Comparison of ENCODE assay signal across 24 mouse cellular contexts in genomic region chr8:13178137-13178536, GRCm38 (mm10).
"Had no signal": no experiment of that assay in that cellular context is flagged by ENCODE, and none has a peak within 500 bp of the region (broad histone marks: within the 10 kb centered on the region; RNA-seq: fewer than 3 reads in every experiment).

No protein-coding gene starts in this region.

- H3K4me3 ChIP-seq: heart, adult 2 months; heart, embryonic 13.5 days; heart, embryonic 15.5 days; hindbrain, embryonic 13.5 days; hindbrain, embryonic 15.5 days; layer of hippocampus, adult 2 months; left cerebral cortex, adult 2 months; limb, embryonic 10.5 days; limb, embryonic 12.5 days had no signal

- H3K9me3 ChIP-seq: heart, embryonic 13.5 days; heart, embryonic 15.5 days; hindbrain, embryonic 13.5 days; hindbrain, embryonic 15.5 days; limb, embryonic 10.5 days; limb, embryonic 12.5 days had no signal

- DNase-seq: gastrocnemius, postnatal 14 days; gastrocnemius, postnatal 36 days; heart, adult 11 months; heart, adult 2 months; heart, postnatal 14 days; heart, postnatal 36 days; kidney, adult 18-20 months; kidney, adult 8-10 months; kidney, postnatal 10 days; kidney, postnatal 25 days; kidney, postnatal 4 days; liver had no signal

- H3K4me2 ChIP-seq: heart, embryonic 11.5 days; heart, embryonic 13.5 days; heart, embryonic 15.5 days; hindbrain, embryonic 13.5 days; hindbrain, embryonic 15.5 days; limb, embryonic 12.5 days; liver, embryonic 11.5 days had no signal

- ATAC-seq: hindbrain, postnatal 0 days had no signal

- H3K9ac ChIP-seq: heart, embryonic 13.5 days; heart, embryonic 15.5 days; hindbrain, embryonic 13.5 days; hindbrain, embryonic 15.5 days; limb, embryonic 12.5 days; liver, embryonic 14.5 days had no signal

- H3K27ac ChIP-seq: heart, adult 2 months; heart, embryonic 13.5 days; heart, embryonic 15.5 days; hindbrain, embryonic 13.5 days; hindbrain, embryonic 15.5 days; hindbrain, postnatal 0 days; layer of hippocampus, adult 2 months; left cerebral cortex, adult 2 months; limb, embryonic 10.5 days; limb, embryonic 12.5 days; liver, embryonic 14.5 days had no signal

- H3K4me1 ChIP-seq: hindbrain, embryonic 13.5 days; hindbrain, embryonic 15.5 days; limb, embryonic 10.5 days; limb, embryonic 12.5 days had no signal

- H3K27me3 ChIP-seq: heart, embryonic 13.5 days; heart, embryonic 15.5 days; hindbrain, embryonic 13.5 days; hindbrain, embryonic 15.5 days; limb, embryonic 12.5 days had no signal
